Mouse (Mus musculus) liver, adult 2 months (tissue): ENCODE results near the gene Tmtc4.

Source experiments
- CTCF ChIP-seq: fragments of 200-500 bp; IDR thresholded peaks from 2 replicates; pipeline ENCODE4 v1.5.1; 2011; ENCODE audit warnings: low read depth, low read length, control low read depth
- POLR2A ChIP-seq: fragments of 200-500 bp; IDR thresholded peaks from 2 replicates; pipeline ENCODE4 v1.6.1; 2011; ENCODE audit warnings: low read length, control low read depth; ENCODE audit not compliant: insufficient read depth; ENCODE audit errors: extremely low read depth

DNA sequence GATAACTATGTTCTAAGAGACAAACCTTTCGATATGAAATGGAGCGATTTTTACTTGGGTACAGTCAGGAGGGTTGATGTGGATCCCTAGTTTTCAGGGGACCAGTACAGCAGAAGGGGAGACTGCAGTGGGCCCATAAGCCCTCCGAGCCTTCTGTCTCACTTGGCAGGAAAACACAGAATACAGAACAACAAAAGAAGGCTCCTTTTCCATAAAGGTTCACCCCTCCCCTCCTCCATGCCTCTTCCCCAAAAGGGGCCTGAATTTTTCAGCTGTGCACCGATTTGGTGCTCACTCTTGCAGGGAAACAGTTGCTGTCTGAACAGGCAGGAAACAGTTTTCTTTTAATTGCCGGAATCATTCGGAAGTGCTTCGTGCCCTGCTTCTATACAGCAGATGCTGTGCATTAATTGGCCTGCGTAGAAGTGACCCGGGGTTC is 101.6 kb downstream of the Tmtc4 start:
- TF ChIP-seq POLR2A (no peak), CTCF (no peak)
